Mouse (Mus musculus) heart, adult 9 months (tissue): ENCODE data around the gene Trim44.

Experiments used
- DNase-seq, 2 experiments: peaks; one replicate each; pipeline ENCODE4 v3.0.0; 2022; ENCODE audit warnings: low spot score in 2 of 2

Gene Trim44

GRCm38 (mm10) chr2:102407363-102408184 is at the start of gene Trim44:
Gene Trim44 (minus strand): TSS chr2:102407828.
- DNase-seq: no peak

DNA sequence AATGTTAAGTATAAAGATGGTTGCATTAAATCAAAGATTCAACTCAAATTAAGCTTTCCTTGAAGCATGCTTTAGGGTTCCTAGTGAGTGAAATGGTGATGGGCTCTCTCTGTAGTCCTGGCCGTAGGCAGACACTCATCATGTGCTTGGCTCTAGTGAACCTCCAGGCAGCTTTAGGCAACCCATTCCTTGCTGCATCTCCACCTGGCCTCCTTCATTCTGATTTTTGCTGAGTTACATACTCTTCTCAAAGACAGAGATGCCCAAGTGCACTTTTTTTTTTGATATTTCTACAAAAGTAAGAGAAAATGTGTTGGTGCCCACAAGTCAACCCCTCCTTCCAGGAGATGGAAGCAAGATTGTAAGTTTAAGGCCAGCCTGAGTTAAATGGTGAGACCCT is 47.5 kb upstream of the Trim44 start:
- no peak for DNase-seq

DNA sequence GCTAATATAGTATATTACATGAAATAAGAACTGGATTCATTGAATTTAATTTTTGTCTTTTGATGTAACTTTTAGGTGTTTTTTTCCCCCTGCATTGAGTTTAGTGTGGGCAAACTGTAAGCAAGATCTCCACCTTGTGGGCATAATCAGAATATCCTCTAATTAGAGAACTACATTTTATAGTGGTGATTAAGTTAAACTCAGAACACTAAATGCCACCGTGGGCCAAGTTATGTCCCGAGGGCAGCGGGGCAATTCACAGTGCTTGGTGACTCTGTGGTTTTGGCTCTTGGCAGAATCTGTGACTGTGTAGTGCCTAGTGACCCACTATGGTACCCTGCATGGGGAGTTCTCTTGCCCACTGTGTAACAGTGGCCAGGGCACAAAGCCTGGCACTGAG is 45.8 kb upstream of the Trim44 start:
- DNase-seq: no peak

DNA sequence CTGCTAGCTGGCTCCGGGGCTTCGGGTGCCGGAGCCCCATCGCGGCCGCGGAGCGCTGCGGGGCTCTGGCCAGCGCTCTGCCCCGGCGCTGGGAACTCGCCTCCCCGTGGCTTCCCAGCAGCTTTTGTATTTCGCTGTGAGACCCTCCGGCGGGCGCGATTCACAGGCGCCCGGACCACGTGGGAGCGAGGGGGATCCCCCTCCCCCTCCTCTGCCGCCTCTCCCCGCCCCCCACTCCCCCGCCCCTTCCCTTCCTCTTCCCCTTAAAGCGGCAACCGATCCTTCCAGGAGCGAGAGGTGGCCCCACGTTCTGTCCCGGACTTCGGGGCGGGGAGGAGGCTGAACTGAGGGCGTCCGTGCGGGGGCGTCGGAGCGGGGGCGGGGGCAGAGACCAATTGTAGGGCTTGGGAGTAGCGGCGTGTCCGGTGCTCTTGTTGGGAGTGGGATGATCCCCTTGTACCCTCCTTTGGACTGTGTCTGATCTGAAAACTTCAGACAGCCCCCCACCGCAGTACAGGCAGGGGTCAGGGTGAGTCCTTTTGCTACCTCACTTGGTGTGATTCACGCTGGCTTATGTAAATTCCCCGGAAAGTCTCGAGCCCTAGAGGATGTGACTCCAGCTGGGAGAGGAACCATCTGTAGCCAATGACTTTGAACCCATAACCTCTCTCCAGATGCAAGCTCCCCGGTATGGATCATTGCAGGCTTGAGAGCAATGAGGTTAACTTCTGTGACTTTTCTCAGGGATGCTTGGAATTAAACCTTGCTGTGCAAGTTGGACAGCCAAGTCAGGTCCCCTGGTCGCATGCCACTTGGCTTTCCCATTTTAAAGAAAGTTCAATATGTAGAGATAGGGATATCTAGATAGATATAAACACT is 44.3 kb upstream of the Trim44 start, which contains the start of gene Fjx1:
Gene Fjx1 (minus strand): TSS at position 829 of the 879 bp plus-strand sequence.
- peak; percentile 10 to 56 for DNase-seq

- peak; percentile 6 to 17 for DNase-seq
Measured at GRCm38 (mm10) chr2:102450761-102451670, 43.4 kb upstream of the Trim44 start.

DNA sequence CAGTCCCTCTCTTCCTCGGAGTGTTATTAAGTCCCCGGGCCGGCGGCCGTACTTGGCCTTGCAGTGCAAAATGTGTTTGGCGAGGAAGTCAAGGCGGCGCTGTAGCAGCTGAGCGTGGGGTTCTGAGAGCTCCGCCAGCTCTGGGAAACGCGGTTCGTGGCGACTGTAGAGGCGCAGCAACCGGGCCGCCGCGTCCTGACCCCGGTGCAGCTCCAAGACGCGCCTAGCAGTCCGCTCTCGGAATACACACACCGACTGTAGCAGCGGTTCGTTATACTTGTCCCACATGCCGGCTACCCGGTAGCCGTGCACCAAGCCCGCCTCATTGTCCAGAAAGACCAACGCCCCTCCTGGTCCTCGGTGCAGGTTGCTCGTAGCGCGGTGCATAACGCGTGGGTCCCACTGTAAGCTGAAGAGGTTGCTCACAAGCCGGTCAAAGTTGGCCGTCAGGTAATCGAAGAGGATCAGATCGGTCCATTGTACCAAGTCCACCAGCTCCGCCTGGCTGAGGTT is 42.7 kb upstream of the Trim44 start:
- peak; percentile 31 to 32 for DNase-seq

DNA sequence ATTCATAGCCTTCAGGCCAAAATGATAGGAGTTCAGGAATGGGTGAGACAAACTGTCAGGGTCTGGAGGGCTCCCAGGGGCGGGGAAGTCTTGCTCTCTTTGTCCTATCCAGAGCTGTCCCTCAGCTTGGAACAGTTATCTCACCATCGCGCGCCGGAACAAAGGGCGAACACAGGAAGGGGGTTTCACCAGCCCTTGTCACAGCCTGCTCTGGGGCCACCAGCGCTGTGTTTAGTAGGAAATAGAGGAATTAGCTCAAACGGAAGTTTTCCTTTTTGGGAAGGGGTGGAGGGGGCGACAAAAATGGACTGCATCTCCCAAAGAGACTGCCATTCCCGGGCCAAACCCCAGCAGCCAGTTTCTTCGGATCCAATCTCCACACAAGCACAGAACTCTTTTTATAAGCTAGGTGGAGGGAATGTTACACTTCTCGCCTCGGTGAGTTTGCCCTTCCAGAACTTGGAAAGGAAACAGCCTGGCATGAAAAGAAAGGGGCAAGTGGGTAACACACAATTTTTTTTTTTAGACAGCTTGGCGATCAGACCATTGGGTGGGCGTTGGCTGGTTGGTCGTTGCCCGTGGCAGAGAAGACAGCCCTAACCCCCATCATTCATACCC is 42.1 kb upstream of the Trim44 start:
- no peak for DNase-seq

- no peak for DNase-seq
Measured at GRCm38 (mm10) chr2:102449056-102449455, 41.4 kb upstream of the Trim44 start.

DNA sequence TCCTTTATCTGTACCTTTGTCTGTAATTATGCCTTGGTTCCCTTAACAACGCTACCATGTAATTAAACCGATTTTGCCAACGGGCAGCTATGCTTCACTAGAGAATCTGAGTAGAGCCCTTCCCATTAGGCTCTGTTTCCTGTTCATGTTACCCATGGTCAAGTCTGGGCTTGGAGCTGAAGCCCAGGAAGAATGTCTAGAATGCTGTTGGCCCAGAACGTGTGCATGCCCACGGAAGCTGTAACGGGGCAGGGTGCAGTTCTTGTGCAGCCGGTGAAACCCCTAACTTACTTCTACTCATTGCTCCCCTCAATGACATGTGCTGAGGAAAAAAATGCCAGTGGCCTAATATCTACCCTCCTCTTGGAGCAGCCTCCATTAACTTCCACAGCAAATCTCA is 40.2 kb upstream of the Trim44 start:
- no peak for DNase-seq

DNA sequence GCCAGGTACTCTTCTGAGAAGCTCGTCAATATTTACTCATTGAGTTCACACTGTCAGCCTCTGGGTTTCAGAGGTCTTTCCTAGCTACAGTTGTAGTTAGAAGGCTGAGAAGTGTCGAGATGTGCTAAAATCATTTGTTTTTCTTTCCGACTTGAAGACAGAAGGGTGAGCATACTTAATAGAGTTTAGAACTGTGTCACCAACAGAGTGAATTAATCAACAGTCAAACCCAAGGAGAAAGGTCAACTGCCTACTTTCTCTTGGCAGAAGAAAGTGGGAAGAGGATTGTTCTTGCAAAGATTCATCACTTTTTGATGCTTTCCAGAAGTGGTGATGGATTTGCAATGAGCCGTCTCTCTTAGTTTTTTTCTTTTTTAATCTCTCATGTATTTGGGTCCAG is 39.2 kb upstream of the Trim44 start:
- no peak for DNase-seq

- DNase-seq: no peak
Measured at GRCm38 (mm10) chr2:102437357-102438030, 29.9 kb upstream of the Trim44 start.

- no peak for DNase-seq
Measured at GRCm38 (mm10) chr2:102433879-102434278, 26.3 kb upstream of the Trim44 start.

- DNase-seq: no peak
Measured at GRCm38 (mm10) chr2:102431084-102431483, 23.5 kb upstream of the Trim44 start.

DNA sequence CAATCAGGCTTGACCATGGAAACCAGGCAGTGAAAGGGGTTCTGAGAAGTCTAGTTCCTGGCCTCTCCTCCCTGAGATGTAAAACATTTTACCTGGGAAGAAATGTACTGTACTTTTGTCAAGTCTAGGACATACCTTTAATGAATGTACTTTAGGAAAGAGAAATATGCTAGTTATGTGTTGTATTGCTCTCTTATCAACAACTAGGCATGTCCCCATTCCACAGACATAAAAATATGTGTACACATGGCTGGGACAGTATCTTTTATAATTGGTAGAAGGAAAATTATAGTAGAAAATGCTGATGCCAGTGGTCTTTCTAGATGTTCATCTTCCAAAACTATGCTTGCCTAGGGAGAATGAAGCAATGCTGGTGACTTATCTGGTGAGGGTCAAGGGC is 20.3 kb upstream of the Trim44 start:
- DNase-seq: no peak

DNA sequence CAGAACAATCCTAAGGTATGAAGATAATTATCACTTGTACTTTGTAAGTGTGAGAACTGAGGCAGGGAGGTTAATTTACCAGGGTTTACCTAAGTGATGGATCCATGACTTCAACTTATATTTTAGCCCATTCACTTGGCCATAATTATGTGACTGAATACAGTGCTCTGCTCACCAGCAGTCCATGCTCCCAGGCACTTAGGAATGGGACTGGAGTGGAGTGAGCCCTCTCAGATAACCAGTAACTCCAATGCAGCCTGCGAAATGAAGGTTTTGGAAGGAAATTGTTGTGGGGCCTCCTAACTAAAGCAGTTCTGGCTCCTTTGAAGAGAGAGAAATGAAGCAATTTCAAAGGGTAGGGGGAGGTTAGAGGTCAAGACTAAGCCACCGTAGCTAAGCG is 18.8 kb upstream of the Trim44 start:
- no peak for DNase-seq

DNA sequence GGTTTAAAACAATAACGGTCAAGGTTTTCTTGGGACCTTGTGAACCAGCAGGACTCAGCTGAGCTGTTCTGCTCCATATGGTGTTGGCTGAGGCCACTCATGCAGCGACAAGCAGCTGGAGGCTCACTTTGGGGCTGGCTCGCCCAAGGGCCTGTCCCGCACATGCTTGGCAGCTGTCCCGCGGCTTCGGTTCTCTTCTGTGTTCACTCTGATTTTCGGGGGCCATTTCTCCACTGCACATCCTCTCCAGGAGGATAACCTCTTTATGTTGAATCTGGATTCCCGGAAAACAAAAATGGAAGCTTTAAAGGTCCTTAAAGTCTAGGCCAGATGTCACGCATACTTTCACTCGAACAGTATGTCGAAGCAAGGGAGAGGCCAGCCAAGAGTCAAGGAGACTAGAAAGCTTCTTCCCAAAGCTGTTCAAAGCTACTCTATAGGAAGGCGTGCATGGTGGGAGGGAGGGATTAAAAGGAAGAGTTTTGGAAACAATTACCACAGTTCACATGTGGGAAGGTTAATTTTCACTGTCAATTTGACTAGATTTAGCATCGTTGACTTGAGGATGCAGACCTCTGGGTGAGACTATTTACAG is 8.6 kb upstream of the Trim44 start:
- no peak for DNase-seq

GRCm38 (mm10) chr2:102412738-102413137 is 5.1 kb upstream of the Trim44 start:
- DNase-seq: no peak

- no peak for DNase-seq
Measured at GRCm38 (mm10) chr2:102410615-102411014, 3.0 kb upstream of the Trim44 start.

DNA sequence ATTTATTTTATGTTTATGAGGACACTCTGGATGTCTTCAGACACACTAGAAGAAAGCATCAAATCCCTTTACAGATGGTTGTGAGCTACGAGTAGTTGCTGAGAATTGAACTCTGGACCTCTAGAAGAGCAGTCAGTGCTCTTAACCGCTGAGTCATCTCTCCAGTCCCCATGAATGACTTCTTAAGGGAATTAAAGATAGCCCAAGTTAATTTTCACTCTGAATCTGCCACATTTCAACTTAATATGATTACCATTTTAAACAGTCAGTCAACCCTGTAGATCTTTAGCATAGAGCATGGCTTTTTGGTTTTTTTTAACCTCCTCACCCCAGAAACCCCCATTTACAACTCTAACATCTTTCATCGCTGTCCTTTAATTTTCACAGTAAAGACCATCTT is 2.1 kb upstream of the Trim44 start:
- no peak for DNase-seq
